ENCODE assay signal across 12 mouse cellular contexts in the genomic region with DNA sequence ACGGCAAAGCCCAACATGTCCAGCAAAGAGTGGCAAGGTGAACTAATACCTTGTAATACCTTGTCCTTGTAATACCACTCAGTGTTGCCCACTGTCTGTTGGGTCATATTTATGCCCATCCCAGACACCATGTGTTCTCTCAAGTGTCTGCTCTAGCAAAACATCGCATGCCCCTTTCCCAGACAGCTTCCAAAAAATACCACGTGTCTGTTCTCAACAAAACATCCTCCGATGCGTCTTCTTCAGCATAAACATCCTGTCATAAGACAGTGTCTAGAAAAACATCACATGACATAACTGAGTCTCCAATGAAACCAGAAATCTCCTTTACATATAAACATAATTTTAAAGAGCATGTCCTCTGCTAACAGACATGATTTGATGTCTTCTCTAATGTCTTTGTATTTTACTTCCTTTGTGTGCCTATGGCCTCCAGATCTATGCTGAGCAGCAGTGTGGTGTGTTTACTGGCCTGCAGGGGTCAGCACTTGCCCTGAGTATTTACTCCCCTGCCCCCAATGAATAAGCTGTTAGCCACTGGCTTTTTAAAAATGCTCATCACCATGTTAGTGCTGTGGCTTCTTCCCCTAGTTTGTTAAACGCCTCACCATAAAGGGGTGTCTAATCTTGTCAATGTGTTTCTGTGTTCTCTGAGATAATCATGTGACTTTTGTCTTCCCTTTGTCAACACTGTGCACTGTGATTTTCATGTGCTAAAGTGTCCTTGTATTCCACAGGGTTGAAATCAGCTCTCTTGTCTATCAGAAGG. TPM values are rescaled to one million over a fixed set of nuclear protein-coding genes. Genes with fewer than 3 reads are reported as not detected.
A peak's percentile ranks its signal among the peaks of the same experiment; 100 is the strongest.
DNase-seq lines count a peak whose midpoint lies in the region; ATAC-seq and TF ChIP-seq lines count a peak whose summit lies in the region.
"Not testable (repeated sequence)": the region's sequence is repeated elsewhere in the genome, so short reads cannot be mapped to it uniquely, and the experiment has no call there.
"Had no signal": no experiment of that assay in that cellular context is flagged by ENCODE, and none has a peak within 500 bp of the region (broad histone marks: within the 10 kb centered on the region; RNA-seq: fewer than 3 reads in every experiment).

No protein-coding gene starts in this region.

- H3K4me3 ChIP-seq in cortical plate, adult 2 months (ENCODE audit: insufficient read depth, low read length); intestine, postnatal 0 days (ENCODE audit: low read depth, low read length); liver, embryonic 13.5 days (replicated peaks); midbrain, postnatal 0 days (ENCODE audit: low read depth, low read length): not testable (repeated sequence)

- ATAC-seq in intestine, postnatal 0 days; liver, embryonic 13.5 days (ENCODE audit: low read depth): not testable (repeated sequence)
- 0 out of 2 replicates have a peak, but pooled peaks have one; percentile 31 for ATAC-seq in midbrain, postnatal 0 days (ENCODE audit: low FRiP score)

- not testable (repeated sequence) for H3K4me1 ChIP-seq in cortical plate, adult 2 months (ENCODE audit: control insufficient read depth, insufficient read depth, low read length); intestine, postnatal 0 days (replicated peaks; ENCODE audit: control insufficient read depth, insufficient read depth, low read length); midbrain, postnatal 0 days (ENCODE audit: insufficient read depth, low read length)
- H3K4me1 ChIP-seq in liver, embryonic 13.5 days (replicated peaks) = peaks cover 10% of the 10 kb centered on the region

- not testable (repeated sequence) for H3K27ac ChIP-seq in cortical plate, adult 2 months (ENCODE audit: insufficient read depth, low read length); intestine, postnatal 0 days (ENCODE audit: low read depth, low read length); liver, embryonic 13.5 days
- H3K27ac ChIP-seq in midbrain, postnatal 0 days (ENCODE audit: low read depth, low read length) = peak overlapping the region; percentile 19; the same call in 1 of the 2 replicates

- 60% methylated on average over 6 of the region's 6 CpGs for WGBS in intestine, postnatal 0 days
- WGBS in liver, embryonic 13.5 days (ENCODE audit: insufficient replicate concordance) = 61% methylated on average over 6 of the region's 6 CpGs
- WGBS in midbrain, postnatal 0 days = 59% methylated on average over 6 of the region's 6 CpGs

- DNase-seq in 3134 (ENCODE audit: extremely low read depth, insufficient read length, low spot score) = peak; percentile 30
- DNase-seq in adrenal gland, adult 2 months = peak; percentile 36
- peak; percentile 29 for DNase-seq in gastrocnemius, postnatal 25 days
- DNase-seq in liver, embryonic 13.5 days = peak; percentile 38
- DNase-seq in midbrain, postnatal 0 days (ENCODE audit: low spot score) = peak; percentile 77
- DNase-seq in spleen, adult 18-20 months = peak; percentile 28 to 64

- not testable (repeated sequence) for H3K4me2 ChIP-seq in intestine, postnatal 0 days (replicated peaks; ENCODE audit: low read depth); liver, embryonic 13.5 days; midbrain, postnatal 0 days (ENCODE audit: low read depth, low read length, poor library complexity, severe bottlenecking)

- H3K9me3 ChIP-seq in intestine, postnatal 0 days (ENCODE audit: control insufficient read depth); liver, embryonic 13.5 days (replicated peaks); midbrain, postnatal 0 days (ENCODE audit: low read length): not testable (repeated sequence)

- H3K9ac ChIP-seq in intestine, postnatal 0 days (ENCODE audit: low read depth, low read length); liver, embryonic 13.5 days; midbrain, postnatal 0 days (replicated peaks; ENCODE audit: low read length, poor library complexity, severe bottlenecking): not testable (repeated sequence)

- not testable (repeated sequence) for H3K36me3 ChIP-seq in intestine, postnatal 0 days (ENCODE audit: control insufficient read depth, insufficient read depth); liver, embryonic 13.5 days; midbrain, postnatal 0 days (ENCODE audit: insufficient read depth, low read length)

- not testable (repeated sequence) for TF ChIP-seq POLR2A in cortical plate, adult 2 months (IDR thresholded peaks at IDR 0.05; ENCODE audit: extremely low read depth, insufficient read depth, low read length)

- TF ChIP-seq CTCF in cortical plate, adult 2 months (IDR thresholded peaks at IDR 0.05; ENCODE audit: extremely low read depth, insufficient read depth, low read length) = peak; percentile 39
- TF ChIP-seq CTCF in intestine, postnatal 0 days (IDR thresholded peaks at IDR 0.05; ENCODE audit: low read depth) = peak; percentile 78
- peak; percentile 75 for TF ChIP-seq CTCF in midbrain, postnatal 0 days (IDR thresholded peaks at IDR 0.05)

- not testable (repeated sequence) for H3K27me3 ChIP-seq in intestine, postnatal 0 days (replicated peaks; ENCODE audit: control insufficient read depth, insufficient read depth, low read length); liver, embryonic 13.5 days; midbrain, postnatal 0 days (ENCODE audit: insufficient read depth, low read length)

RNA-seq across cellular contexts. Expression of a gene that starts 22.3 kb away (rescaled TPM):
- under 1 TPM; 0.23 to 0.31 TPM for total RNA-seq in adrenal gland, adult 2 months (2021)
- polyA plus RNA-seq in adrenal gland, adult 2 months (2012; rRNA removed) = 0.08 and 0.16 TPM in 2 replicates
- 0.04 and 0.19 TPM in 2 replicates for polyA plus RNA-seq in cortical plate, adult 2 months (2012; rRNA removed)
- total RNA-seq in gastrocnemius, postnatal 25 days (2021) = not detected
- 0.21 and 0.27 TPM in 2 replicates for polyA plus RNA-seq in intestine, postnatal 0 days (2015; fragmentation: Nextera tagmentation; extraction: Ambion mirVana)
- polyA plus RNA-seq in liver, embryonic 13.5 days (2015; fragmentation: Nextera tagmentation; extraction: Ambion mirVana) = 0.08 and 0.10 TPM in 2 replicates
- total RNA-seq in midbrain, postnatal 0 days (2014; rRNA removed) = 0.09 and 0.77 TPM in 2 replicates
- 0.09 and 0.25 TPM in 2 replicates for polyA plus RNA-seq in midbrain, postnatal 0 days (2015; fragmentation: Nextera tagmentation; extraction: Ambion mirVana)
- polyA plus RNA-seq: C2C12 had no signal

RNA-seq across cellular contexts. Expression of a gene that starts 43.8 kb away (rescaled TPM):
- total RNA-seq in adrenal gland, adult 2 months (2021) = not detected
- polyA plus RNA-seq in adrenal gland, adult 2 months (2012; rRNA removed) = not detected in 2 replicates
- not detected in 2 replicates for polyA plus RNA-seq in cortical plate, adult 2 months (2012; rRNA removed)
- not detected for total RNA-seq in gastrocnemius, postnatal 25 days (2021)
- 0.13 and 0.29 TPM in 2 replicates for polyA plus RNA-seq in intestine, postnatal 0 days (2015; fragmentation: Nextera tagmentation; extraction: Ambion mirVana)
- not detected in 2 replicates for polyA plus RNA-seq in liver, embryonic 13.5 days (2015; fragmentation: Nextera tagmentation; extraction: Ambion mirVana)
- 2.3 TPM in 1 of 2 replicates, not detected in the other for total RNA-seq in midbrain, postnatal 0 days (2014; rRNA removed)
- 2.6 and 3.0 TPM in 2 replicates for polyA plus RNA-seq in midbrain, postnatal 0 days (2015; fragmentation: Nextera tagmentation; extraction: Ambion mirVana)
- polyA plus RNA-seq: C2C12; kidney, embryonic 15.5 days; lung, embryonic 16.5 days; urinary bladder, adult 2 months had no signal

RNA-seq across cellular contexts. Expression of a gene that starts 59.4 kb away (rescaled TPM):
- not detected for total RNA-seq in adrenal gland, adult 2 months (2021)
- polyA plus RNA-seq in adrenal gland, adult 2 months (2012; rRNA removed) = not detected in 2 replicates
- polyA plus RNA-seq in cortical plate, adult 2 months (2012; rRNA removed) = not detected in 2 replicates
- not detected for total RNA-seq in gastrocnemius, postnatal 25 days (2021)
- polyA plus RNA-seq in intestine, postnatal 0 days (2015; fragmentation: Nextera tagmentation; extraction: Ambion mirVana) = 0.25 TPM in 1 of 2 replicates, not detected in the other
- 0.20 TPM in 1 of 2 replicates, not detected in the other for polyA plus RNA-seq in liver, embryonic 13.5 days (2015; fragmentation: Nextera tagmentation; extraction: Ambion mirVana)
- total RNA-seq in midbrain, postnatal 0 days (2014; rRNA removed) = not detected in 2 replicates
- not detected in 2 replicates for polyA plus RNA-seq in midbrain, postnatal 0 days (2015; fragmentation: Nextera tagmentation; extraction: Ambion mirVana)
- polyA plus RNA-seq: C2C12; kidney, embryonic 15.5 days; lung, embryonic 16.5 days had no signal

RNA-seq across cellular contexts. Expression of a gene that starts 59.5 kb away (rescaled TPM):
- total RNA-seq in adrenal gland, adult 2 months (2021) = under 1 TPM; 0.66 to 0.79 TPM
- 0.12 TPM in 1 of 2 replicates, not detected in the other for polyA plus RNA-seq in adrenal gland, adult 2 months (2012; rRNA removed)
- not detected in 2 replicates for polyA plus RNA-seq in cortical plate, adult 2 months (2012; rRNA removed)
- not detected for total RNA-seq in gastrocnemius, postnatal 25 days (2021)
- 0.35 and 0.80 TPM in 2 replicates for polyA plus RNA-seq in intestine, postnatal 0 days (2015; fragmentation: Nextera tagmentation; extraction: Ambion mirVana)
- polyA plus RNA-seq in liver, embryonic 13.5 days (2015; fragmentation: Nextera tagmentation; extraction: Ambion mirVana) = 0.09 TPM in 1 of 2 replicates, not detected in the other
- total RNA-seq in midbrain, postnatal 0 days (2014; rRNA removed) = not detected in 2 replicates
- polyA plus RNA-seq in midbrain, postnatal 0 days (2015; fragmentation: Nextera tagmentation; extraction: Ambion mirVana) = not detected in 2 replicates
- polyA plus RNA-seq: C2C12 had no signal
